Mouse (Mus musculus) MEL-GATA-1-ER (cell line): Measurements from ENCODE around the gene Slfnl1.
A peak's percentile ranks its signal among the peaks of the same experiment; 100 is the strongest.

Experiments used
- DNase-seq: peaks from one replicate; pipeline ENCODE4 v3.0.0-alpha.2; 2012; ENCODE audit warnings: low read depth; ENCODE audit errors: extremely low read depth

Gene Slfnl1

DNA sequence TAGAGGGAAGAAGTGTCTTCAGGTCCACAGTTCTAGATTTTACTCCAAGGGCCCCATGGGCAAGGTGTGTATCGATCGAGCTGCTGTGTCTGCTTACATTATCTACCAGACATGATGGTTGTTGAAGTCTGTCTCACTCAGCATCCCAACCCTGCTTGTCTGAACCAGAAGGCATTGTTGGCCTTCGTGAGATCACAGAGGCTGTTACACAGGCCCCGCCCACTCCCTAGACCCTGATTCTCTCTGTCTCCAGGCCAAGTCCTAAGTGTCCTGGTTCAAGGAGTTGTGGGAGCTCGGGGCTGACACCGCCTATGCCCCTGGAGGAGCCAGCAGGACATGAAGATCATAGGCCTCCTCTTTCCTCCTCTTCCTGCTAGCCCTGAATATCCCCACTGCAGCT, at the start of gene Slfnl1:
Gene Slfnl1 (plus strand): TSS at position 246 of the 400 bp plus-strand sequence.
- no peak for DNase-seq

DNA sequence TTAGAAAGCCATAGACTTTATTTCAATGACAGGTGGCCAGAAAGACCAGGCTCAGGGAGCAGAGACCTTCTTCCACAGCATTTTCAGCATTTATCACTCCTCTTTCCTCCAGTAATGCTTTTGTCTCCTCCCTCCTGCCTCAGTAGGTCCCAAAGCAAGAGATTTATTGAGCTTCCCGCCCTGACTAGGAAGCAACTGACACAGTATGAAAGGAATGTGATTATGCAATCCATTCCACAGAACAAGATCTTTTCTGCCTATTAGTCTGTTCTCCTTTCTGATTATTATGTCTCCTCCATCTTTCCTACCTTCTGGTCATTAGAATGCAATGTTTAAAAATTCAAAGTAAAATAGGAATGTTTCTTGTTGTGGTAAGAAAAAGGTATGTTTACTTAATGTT, 44.3 kb upstream of the Slfnl1 start:
- no peak for DNase-seq

DNA sequence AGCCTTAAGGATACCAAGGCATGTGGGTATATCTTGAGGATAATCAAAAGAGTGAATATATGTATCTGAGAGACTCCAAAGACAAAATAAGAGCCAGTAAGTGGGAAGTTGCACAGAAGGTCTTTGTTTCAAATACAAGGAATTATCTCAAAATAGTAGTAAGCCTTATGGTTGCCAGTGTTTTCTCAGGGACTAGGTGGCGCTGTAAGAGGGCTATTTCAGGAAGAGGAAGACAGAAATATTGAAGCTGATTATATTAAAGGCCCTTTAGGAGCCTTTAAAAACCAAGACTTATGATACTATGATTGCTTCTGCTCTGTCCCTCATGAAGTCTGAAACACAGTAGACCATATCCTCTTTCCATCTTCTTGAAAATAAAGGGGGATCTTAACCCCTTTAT, 25.1 kb upstream of the Slfnl1 start:
- DNase-seq, result no peak

DNA sequence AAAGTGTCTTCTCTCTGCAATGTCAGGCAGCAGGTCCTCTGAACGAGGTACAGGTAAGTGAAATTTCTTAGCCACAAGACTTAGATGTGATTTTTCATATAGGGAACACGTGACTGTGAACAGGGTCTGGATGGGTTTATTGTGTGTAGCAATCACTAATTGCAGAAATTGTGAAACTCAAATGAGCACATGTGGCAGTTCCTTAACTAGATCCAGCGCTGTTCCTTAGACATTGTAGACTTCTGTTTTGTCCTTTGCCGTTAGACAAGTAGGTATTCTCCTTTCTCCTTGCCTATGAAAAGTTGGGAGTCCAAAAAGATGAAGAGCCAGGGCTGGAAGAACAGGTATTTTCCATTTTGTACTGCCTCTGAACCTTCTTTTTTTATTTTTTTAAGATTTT, 20.8 kb upstream of the Slfnl1 start:
- no peak for DNase-seq

DNA sequence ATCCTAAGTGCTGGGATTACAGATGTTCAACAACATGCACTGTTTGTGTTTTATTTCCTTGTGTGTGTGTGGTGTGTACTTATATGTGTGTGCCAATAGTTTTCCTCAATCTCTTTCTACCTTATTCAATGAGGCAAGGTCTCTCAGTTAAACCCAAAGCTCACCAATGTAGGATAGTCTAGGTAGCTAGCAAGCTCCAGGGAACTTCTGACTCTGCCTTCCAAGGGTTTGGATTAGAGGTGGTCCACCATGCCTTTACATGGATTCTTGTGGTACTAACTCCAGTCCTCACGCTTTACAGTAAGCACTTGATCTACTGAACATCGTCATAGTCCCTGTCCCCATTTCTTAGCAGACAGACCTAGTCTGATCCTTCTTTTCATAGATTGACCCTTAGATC, 17.7 kb upstream of the Slfnl1 start:
- DNase-seq, result no peak

DNA sequence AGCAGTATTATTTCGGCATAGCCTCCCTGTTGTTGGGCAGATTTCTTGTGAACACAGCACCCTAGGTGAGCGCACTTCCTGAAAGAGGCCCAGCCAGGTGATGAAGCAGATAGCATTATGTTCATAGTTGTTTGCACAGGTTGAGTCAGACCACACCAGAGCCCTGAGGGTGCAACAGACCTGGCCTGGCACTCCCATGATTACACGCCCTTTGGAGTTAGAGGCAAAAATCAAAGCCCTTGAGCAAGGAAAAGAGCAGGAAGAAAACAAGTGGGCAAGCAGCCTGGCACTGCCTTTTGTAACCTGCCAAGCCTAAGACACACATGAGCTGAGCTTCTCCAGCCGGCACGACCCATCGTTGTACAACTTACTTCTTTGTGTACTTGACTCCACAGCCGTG, 15.5 kb upstream of the Slfnl1 start:
- DNase-seq, result no peak

DNA sequence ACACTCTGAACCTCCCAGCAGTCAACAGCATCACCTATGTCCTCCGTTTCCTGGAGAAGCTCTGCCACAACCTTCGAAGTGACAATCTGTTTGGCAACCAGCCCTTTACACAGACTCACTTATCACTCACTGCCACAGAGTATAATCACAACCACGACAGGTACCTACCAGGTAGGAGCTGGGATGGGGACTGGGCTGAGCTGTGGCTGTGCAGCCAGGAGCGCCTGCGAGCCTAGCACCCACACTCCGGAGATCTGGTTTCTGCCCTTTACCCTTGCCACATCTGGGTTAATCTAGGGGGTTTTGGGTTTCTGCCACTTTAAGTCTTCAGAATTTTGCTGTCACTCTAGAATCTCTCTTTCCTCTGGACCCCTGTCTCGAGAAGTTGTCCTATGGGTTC, 15.1 kb upstream of the Slfnl1 start:
- no peak for DNase-seq

DNA sequence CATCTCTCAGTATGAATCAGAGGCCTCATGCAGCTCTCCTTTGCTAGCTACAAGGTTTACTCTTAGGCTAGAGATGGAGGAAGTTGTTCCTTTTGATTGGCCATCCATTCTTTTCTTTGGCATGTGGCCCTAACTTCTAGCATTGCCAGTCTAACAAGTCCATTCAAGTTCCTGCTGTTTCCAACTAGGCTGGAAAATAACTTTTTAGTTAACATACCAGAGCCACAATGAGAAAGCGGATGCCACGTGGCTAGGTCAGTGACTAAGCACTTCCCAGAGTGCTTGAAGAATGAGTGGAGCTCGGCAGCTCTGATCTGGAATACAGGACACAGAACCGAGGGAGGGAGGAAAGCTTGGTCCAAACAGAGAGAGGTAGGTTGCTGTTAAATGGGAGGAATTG, 14.7 kb upstream of the Slfnl1 start:
- DNase-seq, result no peak

DNA sequence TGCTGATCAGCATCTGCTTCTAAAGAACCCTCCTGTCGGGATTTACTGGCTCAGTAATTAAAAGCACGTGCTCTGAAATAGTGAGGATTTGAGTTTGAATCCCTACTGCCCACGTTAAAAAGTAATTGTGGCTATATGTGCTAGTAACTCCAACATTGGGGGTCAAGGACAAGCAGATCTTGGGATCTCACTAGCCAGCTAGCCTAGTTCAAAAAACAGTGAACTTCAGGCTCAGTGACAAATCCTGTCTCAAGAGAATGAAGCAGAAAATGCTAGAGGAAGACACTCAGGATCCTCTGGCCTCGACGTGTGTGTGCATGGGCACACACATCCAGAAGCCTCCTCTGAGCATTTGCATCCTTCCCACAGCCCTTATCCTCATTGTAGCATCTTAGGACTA, 10.3 kb upstream of the Slfnl1 start:
- no peak for DNase-seq

DNA sequence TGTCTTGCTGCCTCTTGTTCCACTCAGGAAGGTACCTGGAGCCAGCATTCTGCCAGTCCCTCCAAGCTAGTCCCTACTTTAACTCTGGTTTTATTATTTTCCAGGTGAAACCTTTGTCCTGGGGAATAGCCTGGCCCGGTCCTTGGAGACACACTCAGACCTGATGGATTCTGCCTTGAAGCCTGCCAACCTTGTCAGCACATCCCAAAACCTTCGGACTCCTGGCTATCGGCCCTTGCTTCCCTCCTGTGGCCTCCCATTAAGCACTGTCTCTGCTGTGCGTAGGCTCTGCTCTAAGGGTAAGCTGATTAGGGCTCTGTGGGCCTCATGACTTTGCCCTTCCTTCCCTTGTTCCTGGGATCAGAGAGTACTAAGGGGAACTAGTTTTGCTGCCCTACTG, 9.7 kb upstream of the Slfnl1 start:
- no peak for DNase-seq

DNA sequence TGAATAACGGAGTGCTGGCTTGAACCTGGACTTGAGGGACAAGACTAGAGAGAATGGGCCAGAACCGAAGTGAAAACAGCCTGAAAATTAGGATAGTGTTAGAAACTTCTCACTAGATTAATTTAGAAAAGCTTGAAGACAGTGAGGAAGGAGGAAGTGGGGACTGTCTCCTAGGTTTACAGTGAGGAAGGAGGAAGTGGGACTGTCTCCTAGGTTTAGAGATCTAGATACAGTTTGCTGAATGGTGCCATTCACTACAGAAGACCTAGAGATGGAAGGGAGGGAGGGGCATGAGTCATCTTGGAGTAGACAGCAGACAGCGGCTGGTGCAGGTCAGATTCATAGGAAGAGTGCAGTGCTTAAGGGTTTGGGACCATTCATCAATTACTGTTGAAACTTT, 8.9 kb upstream of the Slfnl1 start:
- peak; percentile 52 for DNase-seq

DNA sequence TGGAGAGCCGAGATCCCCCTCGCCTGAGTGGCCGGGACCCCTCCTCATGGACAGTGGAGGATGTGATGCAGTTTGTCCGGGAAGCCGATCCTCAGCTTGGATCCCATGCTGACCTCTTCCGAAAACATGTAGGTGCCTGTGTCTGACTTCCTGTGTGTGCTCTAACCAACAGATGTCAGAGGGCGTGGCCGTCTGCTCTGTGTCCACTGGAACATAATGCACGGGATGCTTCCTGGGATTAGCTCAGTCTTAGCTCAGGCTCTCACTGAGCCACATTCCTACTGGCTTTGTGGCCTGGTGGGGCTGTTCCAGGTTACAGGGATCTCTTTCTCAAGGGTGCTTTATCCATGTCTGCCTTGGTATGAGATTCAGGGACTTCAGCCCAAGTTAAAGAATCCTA, 3.9 kb upstream of the Slfnl1 start:
- DNase-seq, result no peak

DNA sequence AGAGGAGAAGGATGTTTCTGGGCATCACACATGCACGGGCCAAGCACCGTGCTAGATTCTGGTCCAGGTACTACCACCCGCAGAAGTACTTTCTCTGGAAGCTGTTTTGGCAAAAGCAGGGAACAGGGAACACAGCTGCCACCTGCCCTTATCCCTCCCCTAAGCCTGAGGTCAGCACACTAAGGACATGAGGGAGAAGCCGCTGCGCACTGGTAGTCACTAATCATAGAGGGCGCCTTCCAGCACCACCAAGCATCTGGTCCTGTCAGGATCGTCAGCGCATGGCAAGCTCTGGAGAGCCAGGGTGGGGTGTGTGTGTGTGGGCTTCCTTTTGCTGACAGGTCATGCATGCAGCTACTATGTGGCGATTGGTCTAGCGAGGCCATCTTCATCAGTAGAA, 6.6 kb downstream of the Slfnl1 start:
- no peak for DNase-seq

DNA sequence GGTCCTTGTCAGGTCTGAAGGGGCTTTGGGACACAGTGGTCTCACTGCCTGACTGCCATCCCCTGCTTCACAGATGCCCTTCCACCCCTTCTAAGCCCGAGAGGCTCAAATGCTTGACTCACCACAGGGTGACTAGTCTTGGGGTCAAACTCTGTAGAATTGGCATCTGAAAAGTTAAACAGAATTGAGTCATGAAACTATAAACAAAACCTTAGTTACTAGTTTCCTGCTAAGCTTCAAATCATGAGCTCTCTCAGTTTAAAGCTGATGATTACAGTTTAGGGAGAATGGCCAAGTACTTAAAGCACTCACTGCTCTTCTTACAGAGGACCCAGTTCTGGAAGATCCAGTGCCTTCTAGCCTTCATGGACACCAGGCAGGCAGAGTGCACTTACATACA, 12.9 kb downstream of the Slfnl1 start:
- DNase-seq, result no peak

DNA sequence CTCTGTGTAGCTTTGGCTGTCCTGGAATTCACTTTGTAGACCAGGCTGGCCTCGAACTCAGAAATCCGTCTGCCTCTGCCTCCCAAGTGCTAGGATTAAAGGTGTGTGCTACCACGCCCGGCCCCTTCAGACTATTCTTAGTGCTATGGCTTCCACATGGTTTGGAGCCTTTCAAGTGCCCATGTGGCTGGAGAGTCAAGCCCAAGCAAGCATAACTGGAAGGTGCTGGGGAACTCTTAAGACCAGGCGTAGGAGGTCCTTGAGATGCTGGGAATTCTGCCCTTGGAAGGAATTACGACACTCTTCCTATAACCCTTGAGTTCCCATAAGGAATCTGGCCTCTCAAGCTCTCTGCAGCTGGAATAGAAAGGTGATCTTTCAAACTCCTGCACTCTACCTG, 24.6 kb downstream of the Slfnl1 start:
- DNase-seq, result no peak

DNA sequence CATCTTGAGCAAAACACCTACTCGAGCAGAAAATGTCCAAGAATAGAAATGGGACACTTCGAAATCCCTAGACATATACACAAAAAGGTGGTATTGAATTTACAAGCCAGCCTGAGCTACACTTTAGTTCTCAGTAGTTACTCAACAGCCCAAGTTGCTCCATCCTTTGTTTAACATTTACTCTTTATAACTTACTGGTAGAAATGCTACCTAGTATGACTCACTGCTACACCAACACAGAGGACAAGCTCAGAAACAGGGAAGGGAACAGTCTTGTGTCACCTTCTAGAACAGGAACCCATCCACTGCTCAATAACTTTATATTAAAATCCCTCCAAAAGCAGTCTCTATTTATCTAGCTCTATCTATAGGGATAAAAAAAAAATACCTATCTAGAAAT, 33.7 kb downstream of the Slfnl1 start:
- DNase-seq, result no peak

DNA sequence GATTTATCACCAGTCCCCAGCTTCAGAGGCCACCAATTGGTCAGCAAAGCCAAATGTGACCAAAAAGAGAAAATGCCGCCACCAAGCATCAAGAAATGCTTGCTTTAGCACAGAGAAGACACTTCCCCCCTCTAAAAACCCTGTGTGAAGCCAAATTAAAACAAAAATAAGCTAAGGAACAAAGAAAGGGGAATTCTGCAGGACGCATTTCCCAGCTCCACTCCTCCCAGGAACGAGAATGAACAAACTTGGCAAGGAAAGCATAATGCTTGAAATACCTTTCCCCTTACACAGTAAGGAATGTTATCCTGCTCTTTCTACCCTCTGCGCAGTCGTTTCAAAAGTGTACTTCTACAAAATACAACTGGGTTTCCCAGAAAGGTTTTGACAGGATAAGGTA, 36.0 kb downstream of the Slfnl1 start:
- no peak for DNase-seq

DNA sequence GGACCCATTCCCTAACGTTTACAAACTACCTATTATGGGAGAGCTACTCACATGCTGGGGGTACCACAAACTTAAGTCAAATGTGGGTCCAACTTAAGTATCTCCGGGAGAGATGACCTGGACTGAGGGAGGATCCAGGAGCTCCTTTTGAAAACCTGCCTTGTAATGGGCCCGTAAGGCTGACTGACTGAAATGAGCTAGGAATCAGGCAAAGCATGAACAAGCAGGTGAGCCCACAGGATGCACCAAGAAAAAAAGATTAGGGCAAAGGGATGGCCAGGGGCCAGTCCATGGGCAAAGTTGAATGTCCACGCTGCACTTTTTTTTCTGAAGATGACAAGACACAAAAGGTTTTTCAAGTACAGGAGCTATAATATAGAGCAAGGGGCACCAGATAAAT, 37.0 kb downstream of the Slfnl1 start:
- no peak for DNase-seq

DNA sequence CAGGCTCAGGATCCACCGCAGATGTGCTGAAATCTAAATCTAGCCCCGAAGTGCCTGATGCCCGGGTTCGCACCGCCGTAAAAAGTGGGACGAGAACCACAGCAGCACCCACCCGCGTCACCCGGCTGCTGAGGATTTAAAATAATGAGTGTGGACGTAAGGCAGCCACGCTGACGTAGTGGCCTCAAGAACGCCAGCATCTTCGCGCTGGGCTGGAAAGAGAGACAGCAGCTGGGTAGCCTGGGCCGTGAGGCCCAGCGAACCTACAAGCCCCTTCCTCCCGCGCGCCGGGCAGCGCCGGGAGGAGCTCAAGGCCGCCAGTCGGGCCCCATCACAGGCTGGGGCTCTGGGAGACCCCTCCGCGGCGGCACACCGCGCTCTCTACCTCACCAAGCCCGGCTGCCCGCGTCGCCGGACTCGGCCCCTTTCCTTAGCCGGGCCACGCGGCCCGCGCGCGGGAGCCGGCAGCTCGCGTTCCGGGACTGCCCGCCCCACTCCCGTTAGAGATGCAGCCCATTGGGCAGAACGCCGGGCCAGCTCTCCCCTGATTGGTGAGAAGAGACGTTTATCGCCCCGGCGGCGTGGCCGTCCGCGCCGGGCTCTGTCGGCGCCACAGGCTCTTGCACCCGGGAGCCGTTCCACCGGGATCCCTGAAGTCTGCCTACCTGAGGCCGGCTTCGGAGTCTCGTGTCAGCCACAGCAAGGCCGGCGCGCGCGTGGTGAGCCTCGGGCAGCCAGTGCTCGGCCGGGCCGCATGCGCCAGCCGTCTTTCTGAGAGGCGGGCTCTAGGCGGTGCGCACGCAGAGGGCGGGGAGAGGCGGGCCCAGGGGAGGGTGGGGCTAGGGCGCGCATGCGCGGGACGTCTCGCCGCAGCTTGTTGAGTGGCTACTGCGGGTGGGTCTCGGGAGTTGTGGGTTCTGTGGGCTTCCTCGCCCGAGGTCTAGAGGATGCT, 37.7 kb downstream of the Slfnl1 start, which contains the start of gene Ctps:
Gene Ctps (minus strand): TSS at position 791 of the 952 bp plus-strand sequence.
- DNase-seq, result peak; percentile 73

DNA sequence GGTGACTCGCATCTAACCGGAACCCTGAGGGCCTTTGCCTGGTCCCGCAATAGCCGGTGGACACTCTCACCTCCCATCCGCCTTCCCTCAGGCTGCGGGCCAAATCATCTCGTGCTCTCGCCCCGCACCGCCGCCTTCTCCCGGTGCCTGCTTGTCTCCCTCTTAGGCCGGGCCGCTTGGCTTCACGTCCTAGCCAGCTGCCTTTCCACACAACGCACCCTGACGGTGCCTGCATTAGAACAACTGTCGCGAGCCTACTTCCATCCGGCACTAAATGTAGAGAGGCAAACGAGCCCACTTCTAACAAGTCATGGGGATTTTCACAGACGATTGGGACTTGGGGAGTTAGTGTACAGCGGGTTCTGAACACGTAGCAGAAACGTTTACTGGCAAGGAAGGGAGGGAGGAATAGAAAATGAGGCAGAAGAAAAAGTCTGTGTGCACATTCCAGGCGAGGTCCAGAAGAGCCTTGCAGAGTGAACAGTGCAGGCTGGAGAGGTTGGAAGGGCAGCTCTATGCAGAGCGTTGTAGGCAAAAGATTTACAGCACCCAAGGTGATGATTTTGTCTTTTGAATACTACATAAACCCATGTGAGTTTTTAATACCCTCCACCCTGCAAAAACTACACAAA, 38.5 kb downstream of the Slfnl1 start:
- DNase-seq, result peak; percentile 44

DNA sequence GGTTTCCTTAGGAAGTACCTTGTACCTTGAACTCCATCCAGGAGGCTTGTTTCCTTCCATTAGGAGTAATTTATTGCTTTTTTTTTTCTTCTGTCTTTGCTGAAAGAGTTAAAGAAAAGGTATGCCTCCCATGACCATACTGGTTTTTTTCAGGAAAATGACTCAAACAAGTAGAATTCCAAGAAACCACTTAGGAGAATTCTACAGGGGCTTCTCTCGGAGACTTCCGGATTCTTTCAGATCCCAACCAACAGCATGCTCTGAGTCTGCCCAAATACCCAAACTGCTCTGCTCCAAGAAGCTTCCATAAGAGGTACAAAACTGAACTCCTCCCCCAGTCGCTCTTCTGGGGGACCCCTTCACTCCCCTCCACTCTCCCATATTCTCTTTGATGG, 39.0 kb downstream of the Slfnl1 start:
- no peak for DNase-seq

DNA sequence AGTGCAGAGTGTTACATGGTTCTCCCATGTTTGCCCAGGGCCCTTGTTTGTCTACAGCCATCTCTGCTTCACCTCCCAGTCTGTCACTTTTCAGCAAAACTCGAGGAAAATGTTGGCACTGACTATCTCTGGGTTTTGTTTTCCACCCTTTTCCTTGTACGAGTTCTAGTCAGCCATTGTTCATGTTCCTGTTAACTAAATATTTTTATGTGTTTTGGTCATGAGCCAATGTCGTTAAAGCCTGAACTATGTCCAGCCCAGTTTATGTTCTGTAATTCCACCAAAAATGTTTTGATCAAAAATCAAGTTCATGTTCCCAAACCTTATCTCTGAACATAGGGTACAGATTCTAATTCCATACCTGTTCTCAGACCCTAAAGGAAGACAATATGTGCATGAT, 39.7 kb downstream of the Slfnl1 start:
- DNase-seq, result no peak

DNA sequence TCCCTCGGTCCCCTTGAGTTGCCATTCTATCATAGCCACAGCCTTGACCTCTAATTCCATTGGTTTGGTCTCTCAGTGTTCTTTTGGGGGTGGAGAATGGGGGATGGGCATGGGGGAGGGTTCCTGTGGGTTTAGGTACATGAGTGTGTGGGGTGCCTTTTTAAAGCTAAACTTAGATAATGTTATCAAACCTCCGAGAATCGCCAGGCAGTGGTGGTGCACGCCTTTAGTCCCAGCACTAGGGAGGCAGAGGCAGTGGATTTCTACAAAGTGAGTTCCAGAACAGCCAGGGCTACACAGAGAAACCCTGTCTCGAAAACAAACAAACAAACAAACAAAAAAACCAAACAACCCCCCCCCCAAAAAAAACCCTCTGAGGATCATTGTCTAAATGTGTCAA, 48.9 kb downstream of the Slfnl1 start:
- no peak for DNase-seq
